Mouse (Mus musculus) testis, adult 2 months (tissue): ENCODE results near the gene Ap1g1.

Source experiments
- CTCF ChIP-seq: fragments of 200-500 bp; IDR thresholded peaks from 2 replicates; pipeline ENCODE4 v1.5.1; 2012; ENCODE audit warnings: low read depth, mild to moderate bottlenecking, inconsistent platforms, low read length, moderate library complexity; ENCODE audit not compliant: control insufficient read depth, insufficient read depth, insufficient replicate concordance
- POLR2A ChIP-seq: fragments of 200-500 bp; IDR thresholded peaks from 2 replicates; pipeline ENCODE4 v1.6.1; 2012; ENCODE audit warnings: low read depth, mild to moderate bottlenecking, inconsistent platforms, low read length, moderate library complexity; ENCODE audit not compliant: control insufficient read depth

DNA sequence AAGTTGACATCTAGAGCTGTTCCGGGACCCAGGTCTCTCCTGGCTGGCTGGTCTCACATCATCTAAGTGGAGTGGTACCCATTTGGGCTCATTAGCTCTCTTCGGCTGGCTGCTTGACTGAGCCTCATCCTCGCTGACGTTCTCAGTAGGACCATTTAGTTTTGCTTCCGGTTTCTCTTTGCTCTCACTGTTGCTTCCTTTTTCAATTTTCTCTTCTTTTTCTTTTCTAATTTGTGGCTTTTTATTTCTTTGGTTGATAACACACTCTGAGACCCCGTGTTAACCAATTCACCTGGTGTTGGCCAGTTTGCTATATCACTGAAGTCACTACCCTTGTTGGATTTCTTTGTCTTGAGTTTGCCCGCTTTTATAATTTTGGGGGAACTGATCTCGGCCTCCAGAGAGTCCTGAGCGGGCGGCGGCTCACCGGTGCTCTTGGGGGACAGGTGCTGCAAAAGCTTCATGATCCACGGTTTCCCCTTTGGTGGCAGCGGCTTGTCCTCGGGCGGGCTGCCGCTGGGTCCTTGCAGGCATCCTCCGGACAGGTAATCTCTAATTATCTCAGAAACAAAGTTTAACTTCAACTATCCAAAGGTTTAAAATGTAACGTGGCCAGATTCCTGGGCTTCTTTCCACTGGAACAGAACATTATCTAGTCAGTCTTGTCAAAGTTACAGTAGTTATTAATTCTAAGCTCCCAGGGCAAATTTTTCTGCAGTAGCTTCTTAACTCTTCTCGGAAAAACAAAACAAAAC lies 26.4 kb upstream of the Ap1g1 start:
- no peak for TF ChIP-seq CTCF
- TF ChIP-seq POLR2A: no peak
